Mouse (Mus musculus): ENCODE measurements around the gene Arf4.

- no peak for TF ChIP-seq CTCF (IDR thresholded peaks at IDR 0.05; ENCODE audit: extremely low read depth, insufficient read depth, low read length)
- no peak for TF ChIP-seq POLR2A (IDR thresholded peaks at IDR 0.05; ENCODE audit: extremely low read depth, insufficient read depth, low read length)
Measured at GRCm38 (mm10) chr14:26605354-26605753, 32.5 kb upstream of the Arf4 start.
